Mouse (Mus musculus): ENCODE results near the gene Snx20.

Gene Snx20

GRCm38 (mm10) chr8:88642734-88643564 lies 7.0 kb upstream of the Snx20 start:
- DNase-seq, result no peak

GRCm38 (mm10) chr8:88638908-88639307 lies 3.0 kb upstream of the Snx20 start:
- DNase-seq, result no peak

- peak; percentile 50 to 64 for DNase-seq
These were observed 1.4 kb upstream of the Snx20 start for GRCm38 (mm10) chr8:88637092-88638000.

- DNase-seq, result no peak
These were observed 2.6 kb downstream of the Snx20 start for GRCm38 (mm10) chr8:88633343-88633765.

- no peak for DNase-seq
These were observed 4.8 kb downstream of the Snx20 start for GRCm38 (mm10) chr8:88631081-88631480.

GRCm38 (mm10) chr8:88630225-88630624 lies 5.7 kb downstream of the Snx20 start:
- no peak for DNase-seq

GRCm38 (mm10) chr8:88628001-88628774 lies 7.7 kb downstream of the Snx20 start:
- no peak for DNase-seq

GRCm38 (mm10) chr8:88627265-88627991 lies 8.5 kb downstream of the Snx20 start:
- no peak for DNase-seq

GRCm38 (mm10) chr8:88626940-88627264 lies 9.0 kb downstream of the Snx20 start:
- DNase-seq, result no peak

GRCm38 (mm10) chr8:88626433-88626832 lies 9.5 kb downstream of the Snx20 start:
- DNase-seq, result no peak

GRCm38 (mm10) chr8:88624276-88624675 lies 11.7 kb downstream of the Snx20 start:
- DNase-seq, result no peak

GRCm38 (mm10) chr8:88623351-88623750 lies 12.6 kb downstream of the Snx20 start:
- DNase-seq, result no peak

- peak; percentile 41 to 70 for DNase-seq
These were observed 14.5 kb downstream of the Snx20 start for GRCm38 (mm10) chr8:88621408-88621807.

GRCm38 (mm10) chr8:88620931-88621330 lies 15.0 kb downstream of the Snx20 start:
- DNase-seq, result no peak

GRCm38 (mm10) chr8:88619513-88619912 lies 16.4 kb downstream of the Snx20 start:
- no peak for DNase-seq

- DNase-seq, result no peak
These were observed 17.3 kb downstream of the Snx20 start for GRCm38 (mm10) chr8:88618612-88619011.

- DNase-seq, result no peak
These were observed 20.9 kb downstream of the Snx20 start for GRCm38 (mm10) chr8:88614981-88615380.

- DNase-seq, result no peak
These were observed 25.7 kb downstream of the Snx20 start for GRCm38 (mm10) chr8:88610271-88610670.

- DNase-seq, result no peak
These were observed 26.9 kb downstream of the Snx20 start for GRCm38 (mm10) chr8:88609036-88609435.

- DNase-seq, result no peak
These were observed 30.4 kb downstream of the Snx20 start for GRCm38 (mm10) chr8:88605361-88606040.
